Mouse (Mus musculus) c-Kit-positive CD71-positive TER-119-negative erythroid progenitor cells, embryonic 14.5 days (primary cell): ENCODE measurements around the gene Thoc5.

Source experiments
- DNase-seq: peaks from one replicate; pipeline ENCODE4 v3.0.0-alpha.2; 2013; ENCODE audit warnings: low read depth

The Thoc5 gene

DNA sequence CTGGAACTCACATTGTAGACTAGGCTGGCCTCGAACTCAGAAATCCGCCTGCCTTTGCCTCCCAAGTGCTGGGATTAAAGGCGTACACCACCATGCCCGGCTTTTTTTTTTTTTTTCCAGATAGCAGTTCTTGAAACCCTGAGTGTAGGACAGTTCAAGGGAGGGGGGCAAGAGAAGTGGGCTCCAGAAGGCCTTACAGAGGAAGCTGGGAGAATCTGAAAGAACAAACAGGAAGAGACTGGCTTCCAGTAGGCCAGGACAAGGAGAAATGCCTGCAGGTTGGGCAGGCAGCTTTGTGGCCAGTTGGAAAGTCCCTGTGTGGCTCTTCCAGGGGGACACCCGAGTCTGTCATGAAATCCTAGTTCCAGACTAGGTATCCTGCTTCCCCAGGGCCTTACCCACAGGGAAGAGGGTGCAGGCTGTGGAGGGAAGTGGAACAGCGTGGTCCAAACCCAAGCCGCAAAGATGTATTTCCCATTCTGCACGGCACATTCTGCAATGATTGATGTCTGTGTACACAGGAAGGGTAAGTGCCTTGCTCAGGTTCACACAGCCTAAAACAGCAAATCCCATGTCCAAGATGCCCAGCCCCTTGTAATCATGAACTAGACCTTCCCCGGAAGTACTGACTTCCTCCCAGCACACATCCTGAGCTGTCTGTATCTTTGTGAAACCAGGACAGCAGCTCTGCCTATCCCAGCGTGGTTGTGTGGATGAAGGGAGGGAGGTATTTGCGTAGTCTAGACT is 79.4 kb downstream of the Thoc5 start:
- DNase-seq = no peak

DNA sequence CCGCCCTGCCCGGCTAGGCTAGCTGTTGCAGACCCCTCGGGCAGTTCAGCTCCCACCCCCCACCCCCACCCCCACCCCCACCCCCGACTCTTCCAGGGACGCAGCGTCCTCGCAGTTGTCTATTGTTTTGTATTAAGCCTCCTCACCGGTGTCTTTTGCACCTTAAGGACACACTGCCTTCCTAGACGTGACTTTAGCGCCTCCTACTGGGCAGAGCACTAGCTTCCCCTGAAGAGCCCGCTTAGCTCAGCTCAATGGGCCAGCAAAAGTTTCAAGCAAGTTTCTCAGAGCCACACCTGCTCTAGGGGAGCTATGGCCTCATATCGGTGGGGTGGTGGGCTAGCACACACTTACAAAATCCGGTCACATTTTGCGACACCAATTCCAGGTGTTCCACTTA is 80.5 kb downstream of the Thoc5 start:
- DNase-seq = peak; percentile 87
